Comparison of ENCODE assay signal across 16 mouse cellular contexts in the genomic region with DNA sequence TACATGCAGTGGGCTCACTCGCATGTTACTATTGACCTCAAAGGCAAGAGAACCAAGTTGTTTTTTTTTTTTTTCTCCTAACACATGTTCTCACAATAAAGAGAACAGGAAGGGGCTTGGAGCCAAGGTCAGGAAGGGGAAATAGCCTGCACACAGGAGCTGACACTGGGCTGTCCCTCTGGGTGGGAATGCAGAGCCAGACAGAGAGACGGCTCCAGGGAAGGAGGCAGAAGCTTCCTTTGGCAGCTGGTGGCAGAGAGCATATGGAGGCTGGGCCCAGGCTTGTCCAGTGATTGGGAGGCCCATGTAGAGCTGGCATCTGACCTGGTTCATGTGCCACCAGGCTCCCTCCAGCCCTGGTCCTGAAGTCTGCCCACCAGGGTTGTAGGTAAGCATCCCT. TPM values are rescaled to one million over a fixed set of nuclear protein-coding genes. Genes with fewer than 3 reads are reported as not detected.
DNase-seq lines count a peak whose midpoint lies in the region; ATAC-seq and TF ChIP-seq lines count a peak whose summit lies in the region.
"Had no signal": no experiment of that assay in that cellular context is flagged by ENCODE, and none has a peak within 500 bp of the region (broad histone marks: within the 10 kb centered on the region; RNA-seq: fewer than 3 reads in every experiment).

No protein-coding gene starts in this region.

- no peak for TF ChIP-seq CTCF in gastrocnemius, adult 2 months (IDR thresholded peaks at IDR 0.05)
- no peak for TF ChIP-seq CTCF in midbrain, postnatal 0 days (IDR thresholded peaks at IDR 0.05)
- TF ChIP-seq CTCF in lung, adult 2 months (IDR thresholded peaks at IDR 0.05; ENCODE audit: insufficient read depth, low read length): no peak

- intact Hi-C loops in gastrocnemius, adult 2 months (cut with DNase I): no loop called here

- WGBS in midbrain, postnatal 0 days: 87% methylated on average over 2 of the region's 2 CpGs
- WGBS in midbrain, embryonic 15.5 days: 78% methylated on average over 2 of the region's 2 CpGs
- WGBS in lung, adult 2 months: 34% methylated on average over 2 of the region's 2 CpGs

- no peak for ATAC-seq in midbrain, postnatal 0 days (ENCODE audit: low FRiP score)
- no peak for ATAC-seq in midbrain, embryonic 15.5 days (replicated peaks)
- ATAC-seq: intestine, postnatal 0 days had no signal

- TF ChIP-seq POLR2A in lung, adult 2 months (IDR thresholded peaks at IDR 0.05; ENCODE audit: borderline replicate concordance, extremely low read depth, low read depth, low read length): peak; percentile 48; the same call in 1 of the 2 replicates

- H3K27ac ChIP-seq in gastrocnemius, adult 2 months: peak overlapping the region; percentile 59
- H3K27ac ChIP-seq in midbrain, postnatal 0 days (ENCODE audit: low read depth, low read length): no peak overlapping the region
- H3K27ac ChIP-seq in midbrain, embryonic 15.5 days: no peak overlapping the region
- H3K27ac ChIP-seq: left cerebral cortex, adult 2 months had no signal

- H3K27me3 ChIP-seq in midbrain, postnatal 0 days (ENCODE audit: insufficient read depth, low read length): no peaks in the 10 kb centered on the region
- 0 out of 2 replicates have a peak, but pooled peaks cover 3% of the 10 kb centered on the region for H3K27me3 ChIP-seq in midbrain, embryonic 15.5 days (replicated peaks)

- H3K9ac ChIP-seq in midbrain, postnatal 0 days (replicated peaks; ENCODE audit: low read length, poor library complexity, severe bottlenecking): no peak overlapping the region
- no peak overlapping the region for H3K9ac ChIP-seq in midbrain, embryonic 15.5 days

- DNase-seq in gastrocnemius, adult 2 months: peak; percentile 39
- no peak for DNase-seq in gastrocnemius, postnatal 25 days
- DNase-seq in midbrain, postnatal 0 days (ENCODE audit: low spot score): peak; percentile 21
- DNase-seq in lung, adult 2 months: no peak
- DNase-seq in thymus, adult 18-20 months: no peak
- no peak for DNase-seq in natural killer cell, adult 2 months (ENCODE audit: low spot score in 2 of 2)
- no peak for DNase-seq in layer of hippocampus, postnatal 25 days (ENCODE audit: extremely low spot score in 1 of 2, low spot score in 1 of 2)
- DNase-seq: retina, postnatal 1 day; thymus, adult 2 months had no signal

- no peak overlapping the region for H3K4me2 ChIP-seq in midbrain, postnatal 0 days (ENCODE audit: low read depth, low read length, poor library complexity, severe bottlenecking)
- H3K4me2 ChIP-seq in midbrain, embryonic 15.5 days: no peak overlapping the region

- H3K36me3 ChIP-seq in midbrain, postnatal 0 days (ENCODE audit: insufficient read depth, low read length): no peaks in the 10 kb centered on the region
- H3K36me3 ChIP-seq in midbrain, embryonic 15.5 days (replicated peaks): no peaks in the 10 kb centered on the region
- H3K36me3 ChIP-seq: forebrain, embryonic 10.5 days had no signal

- no peaks in the 10 kb centered on the region for H3K9me3 ChIP-seq in midbrain, postnatal 0 days (ENCODE audit: low read length)
- H3K9me3 ChIP-seq in midbrain, embryonic 15.5 days: no peaks in the 10 kb centered on the region
- H3K9me3 ChIP-seq: forebrain, embryonic 10.5 days had no signal

- H3K4me3 ChIP-seq in gastrocnemius, adult 2 months: no peak overlapping the region
- no peak overlapping the region for H3K4me3 ChIP-seq in midbrain, postnatal 0 days (ENCODE audit: low read depth, low read length)
- H3K4me3 ChIP-seq in midbrain, embryonic 15.5 days: no peak overlapping the region
- no peak overlapping the region for H3K4me3 ChIP-seq in lung, adult 2 months (replicated peaks; ENCODE audit: extremely low read depth, low read depth, low read length)
- H3K4me3 ChIP-seq: forebrain, embryonic 10.5 days; left cerebral cortex, adult 2 months had no signal

- no peaks in the 10 kb centered on the region for H3K4me1 ChIP-seq in midbrain, postnatal 0 days (ENCODE audit: insufficient read depth, low read length)
- peaks cover 7% of the 10 kb centered on the region for H3K4me1 ChIP-seq in midbrain, embryonic 15.5 days
- peaks cover 23% of the 10 kb centered on the region for H3K4me1 ChIP-seq in lung, adult 2 months (ENCODE audit: control insufficient read depth, insufficient read depth, low read length)

RNA-seq across cellular contexts. Expression of a gene that starts 2.8 kb away (rescaled TPM):
- 100 to 1,000 TPM in 1 of 2 experiments, 10 to 100 TPM in 1; 93.4 to 111 TPM for total RNA-seq in gastrocnemius, adult 2 months (2021)
- 100 to 1,000 TPM in 1 of 2 experiments, 10 to 100 TPM in 1; 84.7 to 109 TPM for total RNA-seq in gastrocnemius, postnatal 25 days (2021)
- 43.9 and 52.0 TPM in 2 replicates for total RNA-seq in midbrain, postnatal 0 days (2014; rRNA removed)
- 34.0 and 37.4 TPM in 2 replicates for polyA plus RNA-seq in midbrain, postnatal 0 days (2015; fragmentation: Nextera tagmentation; extraction: Ambion mirVana)
- 52.9 and 61.3 TPM in 2 replicates for polyA plus RNA-seq in midbrain, embryonic 15.5 days (2015; fragmentation: Nextera tagmentation; extraction: Ambion mirVana)
- polyA plus RNA-seq in lung, adult 2 months (2012; rRNA removed): 51.5 and 70.6 TPM in 2 replicates
- total RNA-seq in layer of hippocampus, postnatal 25 days (2021): 10 to 100 TPM; 48.3 to 49.7 TPM
- total RNA-seq: hematopoietic stem cell, adult 5-6 weeks; megakaryocyte-erythroid progenitor cell, adult 5-6 weeks; MEL had no signal

RNA-seq across cellular contexts. Expression of a gene that starts 33.7 kb away (rescaled TPM):
- total RNA-seq in gastrocnemius, adult 2 months (2021): under 1 TPM; 0.10 to 0.25 TPM
- under 1 TPM; 0.13 TPM for total RNA-seq in gastrocnemius, postnatal 25 days (2021)
- total RNA-seq in midbrain, postnatal 0 days (2014; rRNA removed): 33.2 and 36.0 TPM in 2 replicates
- polyA plus RNA-seq in midbrain, postnatal 0 days (2015; fragmentation: Nextera tagmentation; extraction: Ambion mirVana): 52.0 and 55.3 TPM in 2 replicates
- polyA plus RNA-seq in midbrain, embryonic 15.5 days (2015; fragmentation: Nextera tagmentation; extraction: Ambion mirVana): 23.6 and 24.9 TPM in 2 replicates
- polyA plus RNA-seq in lung, adult 2 months (2012; rRNA removed): 1.6 and 3.0 TPM in 2 replicates
- 100 to 1,000 TPM; 172 to 174 TPM for total RNA-seq in layer of hippocampus, postnatal 25 days (2021)
- total RNA-seq: MEL had no signal

Comparison
In these comparisons a context has a peak if more than half of its experiments do, and no peak if none do; other contexts are left out.
1. DNase-seq: peak in gastrocnemius, adult 2 months (single experiment) and midbrain, postnatal 0 days (single experiment); none in gastrocnemius, postnatal 25 days (single experiment), lung, adult 2 months (single experiment), thymus, adult 18-20 months (0 of 2), natural killer cell, adult 2 months (0 of 2) and layer of hippocampus, postnatal 25 days (0 of 2).
2. RNA of a gene that starts 33.7 kb away (total RNA-seq): 172 to 174 TPM in layer of hippocampus, postnatal 25 days and 33.2 to 36.0 TPM in midbrain, postnatal 0 days; 0.10 to 0.25 TPM in gastrocnemius, adult 2 months and 0.13 TPM in gastrocnemius, postnatal 25 days; every median in the first group is over 10 times any median in the second.